Mouse (Mus musculus) kidney, adult 2 months (tissue): ENCODE results near the gene Esyt3. TPM values are rescaled to one million over a fixed set of nuclear protein-coding genes. Genes with fewer than 3 reads are reported as not detected.

ENCODE experiments used
- DNase-seq: peaks from one replicate; pipeline ENCODE4 v3.0.0; 2021
- H3K27ac ChIP-seq: fragments of 200-500 bp; 2 replicates; pipeline ENCODE4 v1.5.1; 2012; ENCODE audit warnings: low read depth, low read length, control low read depth, inconsistent platforms; ENCODE audit not compliant: insufficient read depth
- H3K27me3 ChIP-seq: fragments of 200-500 bp; replicated peaks from 2 replicates; pipeline ENCODE4 v1.6.1; 2012; ENCODE audit warnings: mild to moderate bottlenecking, moderate library complexity, low read length, inconsistent platforms; ENCODE audit not compliant: control insufficient read depth, insufficient read depth
- H3K36me3 ChIP-seq: fragments of 200-500 bp; 2 replicates; pipeline ENCODE4 v1.6.1; 2012; ENCODE audit warnings: mild to moderate bottlenecking, moderate library complexity, low read length, inconsistent platforms; ENCODE audit not compliant: control insufficient read depth, insufficient read depth
- H3K4me1 ChIP-seq: fragments of 200-500 bp; 2 replicates; pipeline ENCODE4 v1.6.1; 2011; ENCODE audit warnings: low read length; ENCODE audit not compliant: control insufficient read depth, insufficient read depth
- H3K4me3 ChIP-seq: fragments of 200-500 bp; 2 replicates; pipeline ENCODE4 v1.5.1; 2011; ENCODE audit warnings: mild to moderate bottlenecking, low read depth, low read length, control low read depth; ENCODE audit not compliant: insufficient read depth
- CTCF ChIP-seq: fragments of 200-500 bp; conservative IDR thresholded peaks from 2 replicates; pipeline ENCODE4 v1.5.1; 2011; ENCODE audit warnings: low read depth, mild to moderate bottlenecking, control low read depth, low read length, moderate library complexity, mixed read lengths; ENCODE audit not compliant: insufficient read depth, insufficient read length
- POLR2A ChIP-seq: fragments of 200-500 bp; IDR thresholded peaks from one replicate; pipeline ENCODE4 v1.6.1; 2011; ENCODE audit warnings: low read depth, low read length, control low read depth
- WGBS: fragments of 180-500 bp; shearing (Covaris S2); methylation state at CpG from one replicate; pipeline ENCODE4 v1.1.7; 2018; 5-methylcytosine and 5-hydroxymethylcytosine counted together
- polyA plus RNA-seq: library from polyadenylated mRNA; depleted of rRNA; stranded (reverse); fragments of >200 nt; gene quantifications from 2 replicates; pipeline ENCODE4 v1.2.3, GENCODE M21; 2012; rRNA removed

Esyt3 gene
- polyA plus RNA-seq, 1 experiment = 0.61 TPM

DNA sequence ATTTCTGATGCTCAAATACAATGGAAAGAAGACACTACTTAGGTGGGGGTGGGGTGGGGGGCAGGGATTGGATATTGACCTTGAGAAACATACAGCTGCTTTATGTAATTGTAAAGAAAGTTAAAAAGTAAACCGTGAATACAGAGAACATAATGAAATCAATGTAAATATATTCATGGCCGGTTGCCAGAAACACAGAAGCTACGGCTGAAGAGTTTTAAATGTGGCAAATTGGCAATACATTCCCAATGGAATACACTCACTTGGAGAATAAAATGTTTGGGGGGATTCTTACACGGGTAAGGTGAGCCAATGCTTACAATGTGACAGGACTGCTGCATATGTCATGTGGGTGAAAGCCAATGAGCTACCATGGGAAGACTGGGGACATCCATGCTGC lies 31.5 kb downstream of the Esyt3 start:
- Histone ChIP-seq H3K27me3 (no peaks in the 10 kb centered on the region), H3K27ac (no peak overlapping the region), H3K4me3 (no peak overlapping the region), H3K4me1 (no peaks in the 10 kb centered on the region), H3K36me3 (no peaks in the 10 kb centered on the region)
- DNase-seq = peak; percentile 2
- WGBS = 47% methylated on average over 4 of the region's 4 CpGs
- TF ChIP-seq POLR2A (no peak), CTCF (no peak)

DNA sequence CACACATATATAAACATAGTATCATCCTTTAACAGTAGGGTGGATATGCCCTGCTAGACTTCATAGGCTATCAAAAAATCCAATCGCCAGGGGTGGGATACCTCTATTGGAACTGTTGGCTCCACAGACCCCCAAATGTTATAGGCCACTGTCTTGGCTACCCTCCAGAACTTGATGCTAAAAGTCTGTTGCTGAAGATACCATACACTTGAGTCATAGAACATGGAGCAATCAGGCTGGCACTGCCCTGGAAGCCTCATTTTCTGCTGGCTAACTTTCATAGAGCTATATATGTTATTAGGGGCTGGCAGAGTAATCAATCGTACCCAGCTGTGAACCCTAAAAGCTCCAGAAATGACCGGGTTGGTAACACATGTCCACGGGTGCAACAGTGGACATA lies 32.4 kb downstream of the Esyt3 start:
- no peak for DNase-seq
- Histone ChIP-seq H3K36me3 (no peaks in the 10 kb centered on the region), H3K27ac (no peak overlapping the region), H3K4me3 (no peak overlapping the region), H3K27me3 (no peaks in the 10 kb centered on the region), H3K4me1 (no peaks in the 10 kb centered on the region)
- WGBS = 88% methylated on average over 4 of the region's 4 CpGs
- TF ChIP-seq POLR2A (no peak), CTCF (no peak)

DNA sequence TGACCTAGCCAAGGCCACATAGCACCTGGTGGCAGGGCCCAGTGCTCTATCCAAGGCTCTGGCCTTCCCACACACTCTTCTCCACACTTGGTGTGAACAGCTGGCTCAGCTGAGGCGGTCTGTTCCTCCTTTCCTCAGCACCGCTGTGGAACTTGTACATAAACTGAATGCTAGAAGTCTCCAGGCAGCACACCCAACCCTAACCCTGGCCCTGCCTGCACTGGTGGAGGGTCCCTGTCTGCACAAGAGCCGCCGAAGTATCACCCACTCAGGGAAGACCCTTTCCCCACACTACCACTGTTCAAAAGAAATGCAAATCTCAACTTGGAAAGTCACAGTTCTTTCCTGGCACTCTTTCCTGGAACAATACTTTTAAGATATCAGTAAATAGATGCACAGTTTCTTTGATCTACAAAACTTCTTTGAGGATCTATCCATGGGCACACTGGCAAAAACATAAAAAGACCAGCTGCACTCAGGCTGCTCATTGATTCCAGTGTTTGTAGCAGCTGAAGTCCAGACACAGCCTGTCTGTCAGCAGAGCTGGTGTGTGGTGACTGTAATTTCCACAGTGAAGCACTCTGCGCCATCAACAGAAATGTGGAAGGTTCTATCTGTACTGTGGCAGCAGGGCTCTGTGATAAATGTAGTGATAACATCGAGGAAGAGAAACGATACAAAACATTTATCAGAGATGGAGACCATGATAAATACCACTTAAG lies 33.0 kb downstream of the Esyt3 start:
- H3K4me1 ChIP-seq = no peaks in the 10 kb centered on the region
- WGBS = 85% methylated on average over 7 of the region's 7 CpGs

DNA sequence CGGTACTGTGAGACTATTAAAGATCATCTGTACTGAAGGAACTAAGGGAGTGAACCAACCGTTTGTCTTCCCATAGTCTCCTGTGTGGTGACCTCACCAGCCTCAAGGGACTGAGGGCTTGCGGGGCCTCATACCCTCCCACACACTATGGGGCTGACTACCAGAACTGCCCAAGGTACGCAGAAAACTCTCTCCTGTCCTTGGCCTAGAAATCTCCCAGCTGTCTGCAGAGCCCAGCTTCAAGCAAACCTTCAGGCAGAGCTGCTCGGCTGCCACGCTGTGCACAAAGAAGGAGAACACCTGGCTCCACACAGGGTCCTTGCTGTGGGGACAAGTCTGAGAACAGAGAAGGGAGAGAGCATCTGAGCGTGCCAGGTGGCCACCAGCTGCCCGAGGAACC lies 38.4 kb downstream of the Esyt3 start:
- no peak overlapping the region for H3K4me3 ChIP-seq
- no peaks in the 10 kb centered on the region for H3K27me3 ChIP-seq
- H3K4me1 ChIP-seq = no peaks in the 10 kb centered on the region
- no peak for DNase-seq
- H3K36me3 ChIP-seq = no peaks in the 10 kb centered on the region
- TF ChIP-seq CTCF = no peak
- no peak for TF ChIP-seq POLR2A
- no peak overlapping the region for H3K27ac ChIP-seq
- 55% methylated on average over 8 of the region's 8 CpGs for WGBS

More for the DNA sequence above, 33.0 kb downstream of the Esyt3 start:
- no peak overlapping the region for H3K27ac ChIP-seq
- TF ChIP-seq CTCF (no peak), POLR2A (no peak)
- H3K27me3 ChIP-seq = no peaks in the 10 kb centered on the region
- H3K4me3 ChIP-seq = no peak overlapping the region
- DNase-seq = no peak
- no peaks in the 10 kb centered on the region for H3K36me3 ChIP-seq

DNA sequence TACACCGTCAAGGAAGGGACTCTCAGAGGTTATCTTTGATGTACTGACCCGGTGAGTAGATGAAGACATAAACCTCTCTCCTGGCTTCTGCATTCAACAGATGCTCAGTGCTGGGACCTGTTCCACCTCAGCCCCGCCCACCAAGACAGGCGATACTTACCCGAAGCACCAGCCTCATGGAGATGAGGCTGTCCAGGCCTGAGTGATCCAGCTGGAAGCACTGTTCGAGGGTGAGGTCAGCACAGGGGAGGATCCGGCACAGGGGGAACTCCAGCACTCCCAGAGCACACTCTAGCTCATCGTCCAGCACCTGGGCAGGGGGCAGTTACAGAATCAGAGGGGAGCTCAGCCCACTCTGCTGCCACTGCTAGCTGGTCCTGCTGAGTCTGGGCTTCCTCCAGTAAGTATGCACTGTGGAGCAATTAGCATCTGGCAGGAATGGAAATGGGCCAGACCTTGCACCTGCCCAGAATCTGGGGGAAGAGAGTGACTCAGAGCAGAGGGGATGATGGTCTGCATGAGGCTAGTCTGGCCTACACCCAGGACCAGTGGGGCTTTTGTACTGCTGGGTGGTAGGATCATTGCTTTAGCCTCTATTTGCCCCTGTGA lies 38.9 kb downstream of the Esyt3 start:
- H3K27me3 ChIP-seq = no peaks in the 10 kb centered on the region
- WGBS = 50% methylated on average over 8 of the region's 8 CpGs
- no peak for DNase-seq
- no peak for TF ChIP-seq POLR2A
- H3K36me3 ChIP-seq = no peaks in the 10 kb centered on the region
- no peak overlapping the region for H3K27ac ChIP-seq
- no peak overlapping the region for H3K4me3 ChIP-seq
- no peaks in the 10 kb centered on the region for H3K4me1 ChIP-seq

DNA sequence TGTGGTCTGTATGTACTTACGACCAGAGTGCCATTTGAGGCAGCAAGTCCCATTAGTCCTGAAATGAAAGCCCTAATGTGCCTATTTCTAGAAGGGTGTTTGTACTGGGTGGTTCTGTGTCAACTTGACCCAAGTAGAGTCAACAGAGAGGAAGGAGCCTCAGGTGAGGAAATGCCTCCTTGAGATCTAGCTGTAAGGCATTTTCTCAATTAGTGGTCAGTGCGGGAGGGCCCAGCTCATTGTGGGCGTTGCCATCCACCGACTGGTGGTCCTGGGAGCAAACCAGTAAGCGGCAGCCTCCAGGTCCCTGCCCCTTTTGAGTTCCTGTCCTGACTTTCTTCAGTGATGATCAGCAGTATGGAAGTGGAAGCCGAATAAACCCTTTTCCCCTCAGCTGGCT lies 52.1 kb downstream of the Esyt3 start:
- H3K27ac ChIP-seq = no peak overlapping the region
- no peaks in the 10 kb centered on the region for H3K27me3 ChIP-seq

DNA sequence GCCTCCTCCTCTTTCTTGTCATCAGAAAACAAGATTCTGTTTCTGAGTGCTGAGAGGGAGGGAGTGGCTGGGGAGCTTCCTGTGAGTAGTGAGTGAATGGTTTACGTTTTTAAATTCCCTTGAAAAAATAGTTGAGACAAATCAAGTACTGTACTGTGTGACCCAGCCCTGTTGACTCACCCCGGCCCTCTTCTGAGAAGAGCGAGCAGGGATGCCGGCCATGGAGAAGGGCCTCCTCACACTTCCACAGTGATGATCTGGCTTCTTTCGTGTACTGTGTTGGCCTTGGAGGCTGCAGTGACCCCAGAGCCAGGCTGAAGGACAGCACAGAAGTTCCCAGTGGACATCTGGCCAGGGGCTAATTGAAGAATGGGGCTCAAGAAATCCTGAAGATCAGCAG lies 54.1 kb downstream of the Esyt3 start:
- H3K4me1 ChIP-seq = peaks cover 4% of the 10 kb centered on the region; the same call in 1 of the 2 replicates
- WGBS = 77% methylated on average over 5 of the region's 5 CpGs
- no peaks in the 10 kb centered on the region; the same call in 1 of the 2 replicates for H3K36me3 ChIP-seq
- TF ChIP-seq CTCF = no peak
- no peak for TF ChIP-seq POLR2A
- no peak overlapping the region for H3K4me3 ChIP-seq
- no peaks in the 10 kb centered on the region for H3K27me3 ChIP-seq
- DNase-seq = no peak
- no peak overlapping the region for H3K27ac ChIP-seq

More for the DNA sequence above, 52.1 kb downstream of the Esyt3 start:
- H3K36me3 ChIP-seq = no peaks in the 10 kb centered on the region; the same call in 1 of the 2 replicates
- H3K4me3 ChIP-seq = no peak overlapping the region
- WGBS = 87% methylated on average over 6 of the region's 6 CpGs
- DNase-seq = no peak
- H3K4me1 ChIP-seq = no peaks in the 10 kb centered on the region
- TF ChIP-seq POLR2A (no peak), CTCF (no peak)

Other genes with a start within 250 kb of the Esyt3 start
- 7.3 and 7.4 TPM in 2 replicates for gene Pik3cb, start 217.9 kb downstream of the Esyt3 start, polyA plus RNA-seq
- gene Faiml, start 121.3 kb downstream of the Esyt3 start, polyA plus RNA-seq = not detected in 2 replicates
- 1.4 and 2.2 TPM in 2 replicates for gene Cep70, start 115.2 kb downstream of the Esyt3 start, polyA plus RNA-seq
- gene Mras, start 78.8 kb upstream of the Esyt3 start, polyA plus RNA-seq = 13.7 and 14.6 TPM in 2 replicates
- 0.16 TPM in 1 of 2 replicates, not detected in the other for gene Nme9, start 92.9 kb upstream of the Esyt3 start, polyA plus RNA-seq
- gene Armc8, start 210.3 kb upstream of the Esyt3 start, polyA plus RNA-seq = 10.2 and 11.3 TPM in 2 replicates
- 6.5 and 6.7 TPM in 2 replicates for gene Dbr1, start 217.2 kb upstream of the Esyt3 start, polyA plus RNA-seq